Mouse (Mus musculus): ENCODE data around the gene Inpp1. TPM values are rescaled to one million over a fixed set of nuclear protein-coding genes. Genes with fewer than 3 reads are reported as not detected.

Gene Inpp1
- polyA plus RNA-seq, 1 experiment from 2014 or later: 18.3 TPM

Other genes starting within 250 kb of the Inpp1 start
- 9.6 and 9.8 TPM in 2 replicates for gene Nemp2, start 187.0 kb downstream of the Inpp1 start, polyA plus RNA-seq (2015; fragmentation: Nextera tagmentation; extraction: Ambion mirVana)
- gene Mfsd6, start 90.2 kb downstream of the Inpp1 start, polyA plus RNA-seq (2015; fragmentation: Nextera tagmentation; extraction: Ambion mirVana): 4.0 TPM in 2 replicates
- 23.9 and 25.1 TPM in 2 replicates for gene Hibch, start 27.2 kb upstream of the Inpp1 start, polyA plus RNA-seq (2015; fragmentation: Nextera tagmentation; extraction: Ambion mirVana)
- 2.2 and 2.6 TPM in 2 replicates for gene 1700019D03Rik, start 202.5 kb upstream of the Inpp1 start, polyA plus RNA-seq (2015; fragmentation: Nextera tagmentation; extraction: Ambion mirVana)
- gene Mstn, start 244.0 kb upstream of the Inpp1 start, polyA plus RNA-seq (2015; fragmentation: Nextera tagmentation; extraction: Ambion mirVana): 0.19 and 0.28 TPM in 2 replicates